ENCODE assay signal across 19 mouse cellular contexts in genomic region chrX:164348937-164349336, GRCm38 (mm10). TPM values are rescaled to one million over a fixed set of nuclear protein-coding genes. Genes with fewer than 3 reads are reported as not detected.
"Had no signal": no experiment of that assay in that cellular context is flagged by ENCODE, and none has a peak within 500 bp of the region (broad histone marks: within the 10 kb centered on the region; RNA-seq: fewer than 3 reads in every experiment).

No protein-coding gene starts in this region.

- H3K9ac ChIP-seq: liver, embryonic 12.5 days; liver, embryonic 14.5 days; midbrain, embryonic 12.5 days; neural tube, embryonic 13.5 days; neural tube, embryonic 15.5 days had no signal

- H3K4me1 ChIP-seq: liver, embryonic 12.5 days; midbrain, embryonic 10.5 days; midbrain, embryonic 12.5 days; neural tube, embryonic 13.5 days; neural tube, embryonic 15.5 days had no signal

- DNase-seq: lung, adult 2 months; midbrain, embryonic 14.5 days; retina, postnatal 1 day; right cerebral cortex, adult 18-20 months; right cerebral cortex, postnatal 25 days; right cerebral cortex, postnatal 4 days; spleen, adult 18-20 months; thymus, adult 18-20 months; thymus, postnatal 14 days; thymus, postnatal 36 days had no signal

- H3K4me2 ChIP-seq: liver, embryonic 12.5 days; midbrain, embryonic 12.5 days; neural tube, embryonic 13.5 days; neural tube, embryonic 15.5 days had no signal

- H3K27ac ChIP-seq: liver, embryonic 12.5 days; liver, embryonic 14.5 days; midbrain, embryonic 10.5 days; midbrain, embryonic 12.5 days; neural tube, embryonic 13.5 days; neural tube, embryonic 15.5 days had no signal

- H3K27me3 ChIP-seq: liver, embryonic 12.5 days; midbrain, embryonic 12.5 days; neural tube, embryonic 13.5 days; neural tube, embryonic 15.5 days had no signal

- H3K9me3 ChIP-seq: liver, embryonic 12.5 days; midbrain, embryonic 10.5 days; midbrain, embryonic 12.5 days; neural tube, embryonic 13.5 days; neural tube, embryonic 15.5 days had no signal

- ATAC-seq: liver, embryonic 12.5 days; midbrain, embryonic 16.5 days had no signal

- H3K36me3 ChIP-seq: liver, embryonic 12.5 days; midbrain, embryonic 10.5 days; midbrain, embryonic 12.5 days; neural tube, embryonic 13.5 days; neural tube, embryonic 15.5 days had no signal

- H3K4me3 ChIP-seq: liver, embryonic 12.5 days; midbrain, embryonic 10.5 days; midbrain, embryonic 12.5 days; myocyte; neural tube, embryonic 13.5 days; neural tube, embryonic 15.5 days had no signal

RNA-seq across cellular contexts. Expression of gene Vegfd, which starts 24.2 kb away (rescaled TPM):
- total RNA-seq: megakaryocyte, adult 5-6 weeks had no signal
